Mouse (Mus musculus) T-helper 17 cell (primary cell): ENCODE results near the gene Vsir.

ENCODE experiments used
- in situ Hi-C, 2 experiments: fragments of 300-600 bp; cut with MboI, MseI; formaldehyde crosslinking; loops; 1 replicate in 1 of 2; 2 replicates in 1 of 2; pipeline ENCODE4 v1.15.1; 2025; ENCODE audit warnings: high pct_unique_total_duplicates in 2 of 2

Gene Vsir

GRCm38 (mm10) chr10:60418137-60418536 lies 71.5 kb downstream of the Vsir start:
- in situ Hi-C loops: loop anchor here in 1 of 2 experiments (10.0 kb wide), 1 partner anchor 113 kb away; no protein-coding TSS in a partner anchor

GRCm38 (mm10) chr10:60419624-60420023 lies 73.0 kb downstream of the Vsir start:
- in situ Hi-C loops: loop anchor here in 1 of 2 experiments (10.0 kb wide), 1 partner anchor 115 kb away; no protein-coding TSS in a partner anchor
